Mouse (Mus musculus): Measurements from ENCODE around the gene Skap1.
A peak's percentile ranks its signal among the peaks of the same experiment; 100 is the strongest.

The Skap1 gene

DNA sequence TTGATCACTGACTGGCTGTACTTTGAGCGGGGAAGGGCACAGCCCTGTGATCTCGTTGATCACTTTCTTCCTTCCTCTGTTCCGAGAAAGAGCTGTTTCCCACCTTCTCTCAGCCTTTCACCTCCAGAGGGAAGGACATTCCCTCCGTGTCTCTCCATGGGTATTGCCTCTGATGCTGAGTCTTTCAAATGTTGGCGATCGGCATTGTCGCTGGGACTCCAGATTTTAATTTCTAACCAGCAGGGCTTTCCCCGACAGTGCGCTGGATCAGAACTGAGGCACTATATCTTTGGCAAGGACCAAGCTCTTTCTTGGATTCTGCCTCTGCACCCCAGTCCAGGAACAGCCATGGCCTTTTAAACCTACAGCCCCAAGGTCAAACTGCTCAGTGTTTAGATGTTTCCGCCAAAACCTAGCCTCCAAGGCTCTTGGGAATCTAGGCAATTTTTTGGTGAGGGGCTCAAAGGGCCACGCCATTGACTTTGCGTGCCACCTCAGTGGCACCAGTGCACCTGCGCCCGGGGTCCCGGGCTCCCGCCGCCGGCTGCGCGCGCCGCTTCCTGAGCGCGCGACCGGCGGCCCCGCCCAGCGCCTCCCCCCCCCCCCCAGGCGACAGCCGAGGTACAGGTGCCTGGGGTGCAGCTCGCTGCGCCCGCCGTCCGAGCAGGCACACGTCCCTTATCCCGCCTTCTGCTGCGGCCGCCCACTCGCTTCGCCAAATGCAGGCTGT, at the start of gene Skap1:
TSS of gene Skap1 (plus strand) at position 608 of the 730 bp plus-strand sequence.
- H3K36me3 ChIP-seq (ENCODE audit: insufficient read depth, low read length): no peaks in the 10 kb centered on the region
- H3K4me1 ChIP-seq (replicated peaks; ENCODE audit: low read depth, low read length): peaks cover 9% of the 10 kb centered on the region
- TF ChIP-seq NANOG (IDR thresholded peaks at IDR 0.05; ENCODE audit: borderline replicate concordance, low read length) (no peak), POU5F1 (IDR thresholded peaks at IDR 0.05; ENCODE audit: borderline replicate concordance, low read length) (no peak), CTCF (conservative IDR thresholded peaks at IDR 0.05; ENCODE audit: low read length) (no peak)
- no peaks in the 10 kb centered on the region for H3K9me3 ChIP-seq (ENCODE audit: low read length)
- peak within 1 kb of the TSS; percentile 74 for H3K4me3 ChIP-seq (replicated peaks; ENCODE audit: low read length)
- H3K27me3 ChIP-seq (ENCODE audit: insufficient read depth, low read length): peaks cover 52% of the 10 kb centered on the region

DNA sequence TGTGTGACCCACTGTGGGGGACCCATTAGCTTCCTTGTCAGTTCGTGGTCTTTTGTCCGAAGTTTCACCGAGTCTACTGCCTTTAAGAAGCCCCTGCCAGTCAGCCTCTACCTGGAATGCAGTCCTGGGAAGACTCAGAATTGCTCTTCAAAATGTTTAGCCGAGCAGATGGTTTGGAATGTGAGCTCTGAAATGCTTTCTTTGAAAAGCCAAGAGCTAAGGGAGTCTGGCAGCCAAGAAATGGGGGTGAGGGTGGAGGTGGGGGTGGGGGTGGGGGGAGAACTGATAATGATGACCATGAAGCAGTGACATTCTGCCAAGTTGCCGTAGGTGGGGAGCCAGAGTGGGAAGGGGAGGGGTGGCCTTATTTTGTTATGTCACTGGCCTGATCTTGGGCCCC, 43.3 kb upstream of the Skap1 start:
- no peak for TF ChIP-seq NANOG (IDR thresholded peaks at IDR 0.05; ENCODE audit: borderline replicate concordance, low read length)
- TF ChIP-seq POU5F1 (IDR thresholded peaks at IDR 0.05; ENCODE audit: borderline replicate concordance, low read length): no peak
- TF ChIP-seq CTCF (conservative IDR thresholded peaks at IDR 0.05; ENCODE audit: low read length): no peak
- Histone ChIP-seq H3K9me3 (ENCODE audit: low read length) (no peaks in the 10 kb centered on the region), H3K36me3 (ENCODE audit: insufficient read depth, low read length) (no peaks in the 10 kb centered on the region), H3K4me1 (replicated peaks; ENCODE audit: low read depth, low read length) (peaks cover 7% of the 10 kb centered on the region), H3K27me3 (ENCODE audit: insufficient read depth, low read length) (peaks cover 24% of the 10 kb centered on the region), H3K4me3 (replicated peaks; ENCODE audit: low read length) (no peak overlapping the region)

DNA sequence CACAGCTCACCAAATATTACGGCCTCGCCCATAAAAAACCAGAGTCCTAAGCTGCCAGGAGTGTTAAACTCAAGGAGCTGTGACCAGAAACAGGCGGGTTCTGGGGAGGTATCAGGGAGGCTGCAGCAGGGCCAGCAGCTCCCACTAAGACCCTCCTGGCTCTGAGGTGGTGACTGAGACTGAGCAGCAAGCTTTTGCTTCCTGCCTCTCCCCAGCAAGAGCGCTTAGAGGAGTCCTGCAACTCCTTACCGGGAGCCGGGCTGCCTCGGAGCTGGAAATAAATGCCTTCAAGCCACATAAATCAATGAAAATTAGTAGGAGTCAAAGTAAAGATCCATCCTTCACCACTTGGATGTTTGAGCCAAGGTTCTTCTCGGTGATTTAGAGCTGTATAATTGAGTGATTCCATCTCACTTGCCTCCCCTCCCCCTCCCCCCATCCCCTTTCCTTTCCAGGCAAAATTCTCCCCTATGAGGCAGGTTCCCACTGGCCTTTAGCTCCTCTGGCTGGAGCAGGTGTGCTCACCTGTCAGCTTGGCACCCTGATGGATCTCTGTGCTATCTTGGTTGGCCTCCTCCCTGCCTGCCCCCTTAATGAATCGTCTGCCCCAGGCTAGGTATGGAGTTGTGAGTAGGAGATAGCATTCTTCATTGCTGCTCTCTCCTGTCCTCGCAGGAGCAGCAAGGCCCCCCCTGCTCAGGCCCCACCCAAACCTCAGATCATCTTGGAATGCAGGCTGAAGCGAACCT, 42.7 kb upstream of the Skap1 start:
- Histone ChIP-seq H3K4me3 (replicated peaks; ENCODE audit: low read length) (no peak overlapping the region), H3K4me1 (replicated peaks; ENCODE audit: low read depth, low read length) (peaks cover 7% of the 10 kb centered on the region), H3K27me3 (ENCODE audit: insufficient read depth, low read length) (peaks cover 19% of the 10 kb centered on the region), H3K36me3 (ENCODE audit: insufficient read depth, low read length) (no peaks in the 10 kb centered on the region), H3K9me3 (ENCODE audit: low read length) (no peaks in the 10 kb centered on the region)
- no peak for TF ChIP-seq CTCF (conservative IDR thresholded peaks at IDR 0.05; ENCODE audit: low read length)
- no peak for TF ChIP-seq POU5F1 (IDR thresholded peaks at IDR 0.05; ENCODE audit: borderline replicate concordance, low read length)
- no peak for TF ChIP-seq NANOG (IDR thresholded peaks at IDR 0.05; ENCODE audit: borderline replicate concordance, low read length)

DNA sequence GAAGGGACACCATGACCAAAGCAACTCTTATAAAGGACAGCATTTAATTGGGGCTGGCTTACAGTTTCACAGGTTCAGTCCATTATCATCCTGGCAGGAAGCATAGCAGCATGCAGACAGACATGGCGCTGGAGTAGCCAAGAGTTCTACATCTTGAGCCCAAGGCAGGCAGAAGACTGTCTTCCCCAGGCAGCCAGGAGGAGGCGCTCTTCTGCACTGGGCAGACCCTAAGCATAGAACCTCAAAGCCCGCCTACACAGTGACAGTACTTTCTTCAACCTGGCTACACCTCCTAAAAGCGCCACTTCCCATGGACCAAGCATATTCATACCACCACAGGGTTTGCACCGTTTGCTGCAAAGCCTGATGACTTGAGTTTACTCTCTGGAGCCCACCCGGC, 39.2 kb upstream of the Skap1 start:
- Histone ChIP-seq H3K36me3 (ENCODE audit: insufficient read depth, low read length) (no peaks in the 10 kb centered on the region), H3K4me3 (replicated peaks; ENCODE audit: low read length) (no peak overlapping the region), H3K27me3 (ENCODE audit: insufficient read depth, low read length) (peaks cover 13% of the 10 kb centered on the region), H3K9me3 (ENCODE audit: low read length) (no peaks in the 10 kb centered on the region), H3K4me1 (replicated peaks; ENCODE audit: low read depth, low read length) (peaks cover 10% of the 10 kb centered on the region)
- TF ChIP-seq POU5F1 (IDR thresholded peaks at IDR 0.05; ENCODE audit: borderline replicate concordance, low read length): no peak
- peak; percentile 48 for TF ChIP-seq CTCF (conservative IDR thresholded peaks at IDR 0.05; ENCODE audit: low read length)

DNA sequence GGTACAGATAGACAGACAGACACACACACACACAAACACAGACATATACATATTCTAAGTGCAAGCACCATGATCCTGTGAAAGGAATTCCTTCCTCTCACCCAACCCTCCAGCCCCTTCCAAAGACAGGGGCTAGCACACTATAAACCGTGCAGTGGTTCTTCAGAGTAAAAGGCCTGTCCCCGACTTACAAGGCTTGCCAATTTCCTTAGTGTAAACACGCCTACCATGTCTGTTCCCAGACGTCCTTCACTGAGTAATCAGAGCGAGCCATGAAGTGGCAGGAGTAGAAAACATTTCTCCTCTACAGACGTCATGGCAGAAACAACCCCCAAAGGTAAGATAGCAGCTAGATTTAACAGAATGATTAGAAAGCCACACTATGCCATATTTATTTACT, 38.2 kb upstream of the Skap1 start:
- Histone ChIP-seq H3K36me3 (ENCODE audit: insufficient read depth, low read length) (no peaks in the 10 kb centered on the region), H3K4me3 (replicated peaks; ENCODE audit: low read length) (no peak overlapping the region), H3K4me1 (replicated peaks; ENCODE audit: low read depth, low read length) (peaks cover 10% of the 10 kb centered on the region), H3K27me3 (ENCODE audit: insufficient read depth, low read length) (peaks cover 12% of the 10 kb centered on the region), H3K9me3 (ENCODE audit: low read length) (no peaks in the 10 kb centered on the region)
- TF ChIP-seq POU5F1 (IDR thresholded peaks at IDR 0.05; ENCODE audit: borderline replicate concordance, low read length) (no peak), CTCF (conservative IDR thresholded peaks at IDR 0.05; ENCODE audit: low read length) (no peak), NANOG (IDR thresholded peaks at IDR 0.05; ENCODE audit: borderline replicate concordance, low read length) (no peak)

DNA sequence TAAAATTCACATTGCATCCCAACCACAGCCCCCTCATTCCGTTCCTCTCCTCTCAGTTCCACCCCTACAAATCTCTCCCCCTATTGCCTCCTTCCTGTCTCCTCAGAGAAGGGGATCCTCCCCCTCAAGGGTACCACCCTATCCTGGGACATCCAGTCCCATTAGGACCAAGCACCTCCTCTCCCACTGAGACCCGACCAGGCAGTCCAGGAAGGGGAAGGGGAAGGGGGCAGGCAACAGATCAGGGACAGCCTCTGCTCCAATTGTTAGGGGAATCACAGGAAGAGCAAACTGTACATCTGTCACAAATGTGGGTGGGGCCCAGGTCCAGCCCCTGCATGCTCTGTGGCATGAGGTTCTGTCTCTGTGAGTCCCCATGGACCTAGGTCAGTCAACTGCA, 37.6 kb upstream of the Skap1 start:
- Histone ChIP-seq H3K4me3 (replicated peaks; ENCODE audit: low read length) (no peak overlapping the region), H3K4me1 (replicated peaks; ENCODE audit: low read depth, low read length) (peaks cover 7% of the 10 kb centered on the region), H3K36me3 (ENCODE audit: insufficient read depth, low read length) (no peaks in the 10 kb centered on the region), H3K27me3 (ENCODE audit: insufficient read depth, low read length) (peaks cover 12% of the 10 kb centered on the region), H3K9me3 (ENCODE audit: low read length) (no peaks in the 10 kb centered on the region)
- TF ChIP-seq CTCF (conservative IDR thresholded peaks at IDR 0.05; ENCODE audit: low read length) (no peak), POU5F1 (IDR thresholded peaks at IDR 0.05; ENCODE audit: borderline replicate concordance, low read length) (no peak), NANOG (IDR thresholded peaks at IDR 0.05; ENCODE audit: borderline replicate concordance, low read length) (no peak)

DNA sequence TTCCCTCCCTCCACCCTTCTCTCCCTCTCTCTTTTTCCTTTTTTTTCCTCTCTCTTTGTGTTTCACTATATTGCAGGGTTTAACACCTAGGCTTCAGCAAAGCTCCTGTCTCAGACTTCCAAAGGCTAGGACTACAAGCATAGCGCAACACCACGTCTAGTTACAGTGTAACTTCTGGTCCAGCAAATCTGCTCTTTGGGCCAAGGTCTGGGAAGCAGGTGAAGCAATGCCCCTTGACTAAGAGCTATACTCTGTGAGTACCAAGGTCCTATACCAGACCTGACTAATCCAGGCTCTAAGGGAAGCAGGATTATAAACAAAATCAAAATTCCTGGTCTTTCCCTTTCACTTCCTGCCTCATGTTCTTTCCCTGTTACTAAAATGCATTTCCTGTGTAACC, 35.3 kb upstream of the Skap1 start:
- Histone ChIP-seq H3K36me3 (ENCODE audit: insufficient read depth, low read length) (no peaks in the 10 kb centered on the region), H3K9me3 (ENCODE audit: low read length) (no peaks in the 10 kb centered on the region), H3K4me1 (replicated peaks; ENCODE audit: low read depth, low read length) (peaks cover 3% of the 10 kb centered on the region; the same call in 1 of the 2 replicates), H3K4me3 (replicated peaks; ENCODE audit: low read length) (no peak overlapping the region), H3K27me3 (ENCODE audit: insufficient read depth, low read length) (peaks cover 13% of the 10 kb centered on the region)
- no peak for TF ChIP-seq CTCF (conservative IDR thresholded peaks at IDR 0.05; ENCODE audit: low read length)
- no peak for TF ChIP-seq NANOG (IDR thresholded peaks at IDR 0.05; ENCODE audit: borderline replicate concordance, low read length)
- no peak for TF ChIP-seq POU5F1 (IDR thresholded peaks at IDR 0.05; ENCODE audit: borderline replicate concordance, low read length)

DNA sequence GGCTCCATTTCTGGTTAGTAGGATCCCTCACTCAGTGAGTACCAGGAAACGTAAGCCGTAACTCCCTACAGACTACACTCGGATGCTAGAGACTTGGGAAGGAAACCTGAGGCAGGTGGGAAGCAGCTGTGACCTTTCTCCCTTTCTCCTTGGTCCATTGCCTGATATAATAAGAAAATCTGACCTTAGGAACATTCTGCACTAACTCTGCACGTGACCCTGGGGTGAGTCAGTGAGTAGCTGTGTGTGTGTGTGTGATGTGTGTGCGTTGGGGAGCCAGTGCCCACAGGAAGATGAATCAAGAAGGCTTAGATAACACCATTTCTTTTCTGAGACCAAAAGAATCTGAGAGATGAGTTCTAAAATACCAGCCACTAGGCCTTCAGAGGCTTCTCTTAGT, 34.5 kb upstream of the Skap1 start:
- Histone ChIP-seq H3K27me3 (ENCODE audit: insufficient read depth, low read length) (peaks cover 13% of the 10 kb centered on the region), H3K4me1 (replicated peaks; ENCODE audit: low read depth, low read length) (peaks cover 3% of the 10 kb centered on the region; the same call in 1 of the 2 replicates), H3K4me3 (replicated peaks; ENCODE audit: low read length) (no peak overlapping the region), H3K36me3 (ENCODE audit: insufficient read depth, low read length) (no peaks in the 10 kb centered on the region), H3K9me3 (ENCODE audit: low read length) (no peaks in the 10 kb centered on the region)
- TF ChIP-seq NANOG (IDR thresholded peaks at IDR 0.05; ENCODE audit: borderline replicate concordance, low read length) (no peak), POU5F1 (IDR thresholded peaks at IDR 0.05; ENCODE audit: borderline replicate concordance, low read length) (no peak), CTCF (conservative IDR thresholded peaks at IDR 0.05; ENCODE audit: low read length) (no peak)

Measured in E14TG2a.4 (cell line).